Mouse (Mus musculus) G1E (cell line): Measurements from ENCODE around the gene Kcnk12.

Source experiments
- CTCF ChIP-seq: IDR thresholded peaks from 2 replicates; pipeline ENCODE4 v1.5.1; 2012; ENCODE audit warnings: low read depth, low read length, inconsistent platforms, mixed read lengths
- GATA1 ChIP-seq: IDR thresholded peaks from 2 replicates; pipeline ENCODE4 v1.6.1; 2012; ENCODE audit warnings: borderline replicate concordance, low read length, inconsistent platforms, mixed read lengths
- POLR2AphosphoS5 ChIP-seq: IDR thresholded peaks from 2 replicates; pipeline ENCODE4 v1.6.1; 2012; ENCODE audit warnings: low read depth, low read length, inconsistent platforms; ENCODE audit not compliant: insufficient replicate concordance
- TAL1 ChIP-seq: conservative IDR thresholded peaks from 2 replicates; pipeline ENCODE4 v1.6.1; 2012; ENCODE audit warnings: low read depth, low read length, inconsistent platforms, mixed read lengths

- no peak for TF ChIP-seq CTCF
- no peak for TF ChIP-seq TAL1
- no peak for TF ChIP-seq GATA1
- TF ChIP-seq POLR2AphosphoS5 = no peak
These were observed 42.3 kb upstream of the Kcnk12 start for GRCm38 (mm10) chr17:87840079-87840478.
